Mouse (Mus musculus): ENCODE results near the gene Cpxm2.
A peak's percentile ranks its signal among the peaks of the same experiment; 100 is the strongest.

The Cpxm2 gene

GRCm38 (mm10) chr7:132154368-132154961 is at the start of gene Cpxm2:
Gene Cpxm2 (minus strand): TSS chr7:132154739.
- DNase-seq (ENCODE audit: low read depth, low spot score): no peak

- DNase-seq (ENCODE audit: low read depth, low spot score): peak; percentile 72
Measured at GRCm38 (mm10) chr7:132204073-132204612, 49.6 kb upstream of the Cpxm2 start.

DNA sequence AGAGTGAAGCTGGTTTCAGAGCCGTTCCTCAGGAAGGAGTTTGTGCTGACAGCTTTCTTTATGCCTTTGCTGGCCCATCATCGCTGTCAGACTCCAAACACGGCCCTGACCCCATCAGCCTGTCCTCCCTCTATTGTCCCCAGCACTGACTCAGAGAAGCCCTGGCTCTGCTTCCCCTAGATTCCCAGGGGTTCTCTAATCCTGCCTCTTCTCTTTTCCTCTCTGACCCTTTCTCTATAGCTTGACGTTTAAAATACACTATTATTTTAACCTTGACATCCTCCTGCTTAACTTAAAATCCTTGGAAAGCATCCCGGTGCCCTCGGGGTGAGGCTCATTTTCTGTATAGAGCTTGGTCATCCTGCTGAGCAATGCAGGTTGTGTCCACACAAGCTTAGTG is 45.1 kb upstream of the Cpxm2 start:
- DNase-seq (ENCODE audit: low read depth, low spot score): no peak

- DNase-seq (ENCODE audit: low read depth, low spot score): peak; percentile 58
Measured at GRCm38 (mm10) chr7:132198806-132199205, 44.3 kb upstream of the Cpxm2 start.

GRCm38 (mm10) chr7:132197817-132198475 is 43.4 kb upstream of the Cpxm2 start:
- DNase-seq (ENCODE audit: low read depth, low spot score): peak; percentile 35

GRCm38 (mm10) chr7:132196581-132196980 is 42.0 kb upstream of the Cpxm2 start:
- no peak for DNase-seq (ENCODE audit: low read depth, low spot score)

DNA sequence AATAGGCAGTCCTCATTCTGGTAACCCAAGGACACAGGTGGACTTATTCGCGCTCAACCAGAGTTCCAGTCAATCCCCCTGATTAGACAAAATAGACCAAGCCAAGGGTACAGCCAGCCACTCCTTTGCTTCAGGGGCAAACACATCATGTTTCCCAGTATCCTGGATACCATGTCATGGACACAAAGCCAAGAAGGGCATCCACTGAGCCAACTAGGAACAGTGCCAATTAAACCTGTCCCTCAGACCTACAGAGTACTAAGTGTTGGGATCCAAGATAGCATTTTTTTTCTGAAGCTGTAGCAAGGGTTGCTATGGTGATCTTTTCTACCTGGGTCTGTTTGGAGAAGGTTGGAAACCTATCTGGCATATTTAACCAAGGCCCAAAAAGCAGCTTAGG is 39.1 kb upstream of the Cpxm2 start:
- no peak for DNase-seq (ENCODE audit: low read depth, low spot score)

DNA sequence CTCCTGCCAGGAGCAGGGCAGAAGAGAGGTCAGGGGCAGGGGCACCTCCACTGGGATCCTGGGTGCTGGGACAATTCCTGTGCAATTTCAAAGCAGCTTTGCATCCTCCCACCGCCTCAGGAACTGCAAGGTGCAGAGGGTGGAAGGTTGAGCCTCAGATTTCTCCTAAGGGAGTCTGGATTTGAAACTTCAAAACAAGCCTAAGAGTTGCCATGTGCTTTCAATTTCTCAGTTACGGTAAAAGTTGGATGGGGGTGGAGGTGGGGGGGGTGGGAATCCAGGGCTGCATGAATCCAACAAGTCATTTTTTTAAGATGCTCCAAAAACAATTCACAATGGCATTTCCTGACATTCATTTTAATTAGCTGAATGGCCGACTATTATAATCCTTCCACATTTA is 32.9 kb upstream of the Cpxm2 start:
- peak; percentile 33 for DNase-seq (ENCODE audit: low read depth, low spot score)

GRCm38 (mm10) chr7:132183892-132184404 is 29.4 kb upstream of the Cpxm2 start:
- no peak for DNase-seq (ENCODE audit: low read depth, low spot score)

DNA sequence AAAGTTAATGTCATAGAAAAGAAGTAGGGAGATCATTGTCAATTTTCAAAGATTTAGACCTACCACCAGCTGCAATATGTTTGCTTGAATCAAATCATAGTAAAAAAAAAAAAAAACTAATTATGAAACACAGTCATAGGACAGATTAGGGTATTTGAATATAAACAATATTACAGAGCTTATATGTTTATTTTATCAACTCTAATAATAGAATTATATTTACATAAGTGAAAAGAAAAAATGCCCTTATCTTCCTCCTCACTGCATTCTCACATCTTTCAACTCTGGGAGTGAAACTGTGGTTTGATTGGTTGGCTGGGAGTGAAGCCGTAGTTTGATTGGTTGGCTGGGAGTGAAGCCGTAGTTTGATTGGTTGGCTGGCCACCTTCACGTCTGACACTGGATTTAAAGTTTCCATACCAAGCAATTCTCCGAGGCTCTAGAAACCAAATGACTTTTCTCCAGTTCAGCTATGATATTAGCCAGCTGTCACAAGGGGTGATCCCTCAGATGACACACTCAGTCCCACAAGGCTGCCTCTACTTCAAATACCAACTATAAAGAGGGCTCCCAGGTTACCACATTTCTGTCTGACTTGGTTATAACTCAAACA is 27.2 kb upstream of the Cpxm2 start:
- DNase-seq (ENCODE audit: low read depth, low spot score): no peak

DNA sequence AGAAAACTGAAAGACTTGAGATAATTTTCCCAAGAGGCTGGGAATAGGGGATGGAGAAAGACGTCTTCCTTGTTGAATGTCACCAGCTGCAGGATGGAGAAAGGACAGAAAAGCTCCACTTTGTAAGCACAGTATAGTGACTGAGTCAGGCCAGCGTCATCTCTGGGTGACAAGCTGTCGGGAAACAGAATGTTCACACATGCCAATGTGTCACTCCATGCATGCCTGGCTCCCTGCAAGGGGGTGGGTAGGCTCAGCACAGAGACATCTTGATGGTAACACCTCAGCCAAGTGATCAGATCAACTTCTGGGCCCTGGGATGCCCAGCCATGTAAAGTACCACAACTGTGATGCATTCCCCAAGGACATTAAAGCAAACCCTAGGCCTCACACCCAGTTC is 26.5 kb upstream of the Cpxm2 start:
- no peak for DNase-seq (ENCODE audit: low read depth, low spot score)

DNA sequence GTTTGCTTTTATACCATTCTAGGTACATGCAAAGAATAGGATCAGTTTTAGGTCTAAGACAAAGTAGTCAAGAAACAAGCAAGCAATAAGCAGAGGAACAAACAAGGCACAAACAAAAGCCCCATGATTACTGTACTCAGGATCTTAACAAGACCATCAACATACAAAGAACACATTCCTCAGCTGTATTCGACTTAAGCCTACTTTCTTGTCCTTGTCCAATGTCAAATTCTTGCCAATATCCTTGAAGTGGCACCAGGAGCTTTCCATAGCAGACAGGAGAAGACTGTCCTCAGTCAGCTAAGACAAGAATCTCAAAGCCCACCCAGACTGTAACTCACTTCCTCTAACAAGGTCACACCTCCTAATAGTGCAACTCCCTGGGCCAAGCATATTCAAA is 24.5 kb upstream of the Cpxm2 start:
- no peak for DNase-seq (ENCODE audit: low read depth, low spot score)

DNA sequence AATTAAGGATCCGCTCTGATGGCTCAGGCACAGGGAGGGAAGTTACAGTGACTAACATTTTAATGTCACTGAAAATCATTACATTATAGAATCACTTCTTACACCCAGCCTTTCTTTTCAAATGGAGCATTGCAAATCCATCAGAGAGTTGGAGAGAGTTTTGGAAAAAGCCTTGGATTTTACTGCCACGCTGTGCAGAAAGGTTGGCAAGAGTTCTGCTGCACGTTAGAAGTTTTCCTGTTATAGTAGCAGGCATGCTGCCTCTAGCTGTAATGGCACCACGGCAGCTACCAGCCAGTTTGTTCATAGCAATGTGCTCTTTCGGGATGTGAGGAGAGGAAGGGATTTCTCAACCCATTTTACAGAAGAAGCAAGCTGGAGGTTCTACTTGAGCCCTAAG is 20.2 kb upstream of the Cpxm2 start:
- no peak for DNase-seq (ENCODE audit: low read depth, low spot score)

DNA sequence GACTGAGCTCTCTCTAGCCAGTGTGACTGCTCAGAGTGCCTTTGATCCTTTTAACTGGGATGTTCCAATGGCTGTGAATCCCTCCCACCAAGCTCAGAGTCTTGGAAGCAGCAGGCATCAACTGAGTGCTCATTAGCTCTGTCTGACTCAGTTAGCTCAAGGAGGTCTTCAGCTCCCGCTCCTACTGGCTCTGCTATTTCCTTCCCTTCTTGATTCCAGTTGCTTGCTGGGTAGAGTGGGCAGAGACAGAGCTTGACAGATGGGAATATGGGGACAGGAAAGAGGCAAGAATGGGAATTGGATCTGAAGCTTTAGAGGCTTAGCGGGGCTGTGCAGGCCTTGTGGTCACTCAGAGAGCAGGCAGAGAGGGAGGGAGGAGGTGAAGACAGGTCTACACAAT is 19.8 kb upstream of the Cpxm2 start:
- DNase-seq (ENCODE audit: low read depth, low spot score): no peak

DNA sequence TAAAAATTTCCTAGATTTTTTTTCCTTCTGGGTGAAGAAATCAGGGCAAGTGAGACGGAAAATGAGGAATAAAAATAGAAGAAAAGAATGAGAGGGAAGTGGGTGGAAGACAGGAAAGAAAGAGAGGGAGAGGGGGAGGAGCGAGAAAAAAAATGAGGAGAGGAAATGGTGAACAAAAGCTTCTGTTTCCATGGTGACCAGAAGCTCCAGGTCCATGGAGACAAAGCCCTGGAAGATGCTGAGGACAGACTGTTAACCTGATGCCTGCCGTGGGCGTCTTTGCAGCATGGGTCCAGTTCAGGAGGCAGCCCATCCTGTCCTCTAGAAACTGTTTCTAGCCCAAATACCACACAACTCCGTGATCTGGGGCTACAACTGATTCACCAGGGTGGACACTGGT is 17.7 kb upstream of the Cpxm2 start:
- DNase-seq (ENCODE audit: low read depth, low spot score): no peak

DNA sequence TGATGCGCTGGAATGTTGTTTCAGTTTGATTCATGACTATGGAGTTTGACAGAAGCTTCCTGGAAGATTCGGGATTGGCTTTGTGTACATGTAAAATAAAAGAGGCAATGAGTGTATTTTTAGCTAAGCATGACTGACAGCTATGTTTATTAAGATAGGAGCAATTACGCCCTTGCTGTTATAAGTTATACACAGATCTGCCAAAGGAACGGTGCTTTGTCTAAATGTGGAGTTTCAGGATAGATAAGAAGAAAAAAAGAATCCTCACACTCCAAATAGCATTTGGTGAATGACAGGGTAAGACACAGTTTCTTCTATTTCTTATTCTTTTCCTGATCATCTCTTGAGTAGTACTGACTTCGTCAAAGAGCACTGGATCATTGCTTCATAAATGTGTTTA is 17.2 kb upstream of the Cpxm2 start:
- no peak for DNase-seq (ENCODE audit: low read depth, low spot score)

- DNase-seq (ENCODE audit: low read depth, low spot score): no peak
Measured at GRCm38 (mm10) chr7:132169419-132170169, 15.1 kb upstream of the Cpxm2 start.

- DNase-seq (ENCODE audit: low read depth, low spot score): no peak
Measured at GRCm38 (mm10) chr7:132167239-132167638, 12.7 kb upstream of the Cpxm2 start.

DNA sequence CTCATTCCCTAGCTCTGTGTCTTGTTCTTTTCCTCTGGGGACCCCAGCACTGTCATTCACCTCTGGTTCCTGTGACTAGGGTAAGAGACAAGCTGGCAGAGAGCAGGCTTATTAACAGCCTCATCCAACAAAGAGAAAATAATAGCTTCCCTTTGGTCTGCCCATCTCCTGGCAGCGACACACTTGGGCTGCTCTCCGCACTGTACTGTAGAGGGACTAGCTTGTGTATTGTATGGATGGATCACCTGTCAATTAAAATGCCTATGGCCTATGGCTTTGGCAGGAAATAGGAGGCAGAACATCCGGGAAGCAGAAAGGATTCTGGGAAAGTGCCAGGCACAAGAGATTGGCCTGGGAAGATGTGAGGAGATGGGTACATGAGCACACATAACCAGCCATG is 7.7 kb upstream of the Cpxm2 start:
- DNase-seq (ENCODE audit: low read depth, low spot score): no peak

GRCm38 (mm10) chr7:132158321-132159025 is 3.9 kb upstream of the Cpxm2 start:
- DNase-seq (ENCODE audit: low read depth, low spot score): no peak

GRCm38 (mm10) chr7:132153725-132154147 is 803 bp downstream of the Cpxm2 start:
- DNase-seq (ENCODE audit: low read depth, low spot score): no peak
